Mouse (Mus musculus) E14TG2a.4 (cell line): ENCODE results near the gene Bcl2.

Experiments used
- H3K27me3 ChIP-seq: 2 replicates; pipeline ENCODE4 v1.6.1; 2014; ENCODE audit warnings: low read length, control low read depth; ENCODE audit not compliant: insufficient read depth
- H3K36me3 ChIP-seq: 2 replicates; pipeline ENCODE4 v1.6.1; 2014; ENCODE audit warnings: low read length, control low read depth; ENCODE audit not compliant: insufficient read depth
- H3K4me1 ChIP-seq: replicated peaks from 2 replicates; pipeline ENCODE4 v1.6.1; 2014; ENCODE audit warnings: low read depth, low read length, control low read depth
- H3K4me3 ChIP-seq: replicated peaks from 2 replicates; pipeline ENCODE4 v1.5.1; 2014; ENCODE audit warnings: mild to moderate bottlenecking, low read length
- H3K9me3 ChIP-seq: 2 replicates; pipeline ENCODE4 v1.6.1; 2014; ENCODE audit warnings: low read length, control low read depth
- CTCF ChIP-seq: conservative IDR thresholded peaks from 2 replicates; pipeline ENCODE4 v1.5.1; 2014; ENCODE audit warnings: low read length
- NANOG ChIP-seq: IDR thresholded peaks from 2 replicates; pipeline ENCODE4 v1.6.1; 2014; ENCODE audit warnings: borderline replicate concordance, low read length, mixed read lengths
- POU5F1 ChIP-seq: IDR thresholded peaks from 2 replicates; pipeline ENCODE4 v1.6.1; 2014; ENCODE audit warnings: low read length, borderline replicate concordance

Gene Bcl2

DNA sequence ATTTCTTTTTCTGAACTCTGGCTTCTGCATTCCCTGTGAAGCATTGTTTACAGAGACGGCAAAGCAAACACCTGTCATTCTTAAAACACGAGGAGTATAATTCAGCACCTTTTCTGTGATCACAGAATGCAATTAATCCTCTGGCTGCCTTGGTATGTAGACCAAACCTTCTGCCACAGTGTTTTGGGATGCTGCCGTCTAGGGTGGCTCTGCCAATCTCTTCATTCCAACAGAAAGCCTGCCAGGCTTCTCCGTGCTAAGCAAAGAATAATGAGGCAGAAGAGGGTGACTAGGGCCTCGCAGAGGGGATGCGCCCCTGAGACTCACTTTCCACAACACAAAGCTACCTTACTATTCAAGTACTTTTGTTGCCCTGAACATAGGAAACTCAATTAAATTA lies 23.2 kb downstream of the Bcl2 start:
- TF ChIP-seq POU5F1 (no peak), CTCF (no peak)
- H3K4me3 ChIP-seq = no peak overlapping the region
- no peaks in the 10 kb centered on the region for H3K36me3 ChIP-seq
- H3K9me3 ChIP-seq = no peaks in the 10 kb centered on the region
- no peaks in the 10 kb centered on the region for H3K27me3 ChIP-seq
- H3K4me1 ChIP-seq = no peaks in the 10 kb centered on the region

DNA sequence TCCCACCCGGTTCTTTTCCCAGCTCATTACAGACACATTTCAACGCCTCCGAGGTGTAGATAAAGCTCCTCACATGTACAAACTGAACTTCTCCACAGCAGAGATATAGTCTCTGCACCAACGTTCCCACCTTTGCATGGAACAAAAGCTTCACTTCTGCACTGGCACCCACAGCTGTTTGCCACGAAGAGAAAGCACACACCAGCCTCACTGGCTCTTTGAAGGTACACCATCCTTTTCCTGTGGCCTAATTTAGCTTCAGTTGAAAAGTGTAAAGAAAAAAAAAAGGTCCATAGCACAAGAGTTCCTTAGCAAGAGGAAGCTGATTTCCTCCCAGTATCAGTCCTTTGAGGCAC lies 25.9 kb downstream of the Bcl2 start:
- no peaks in the 10 kb centered on the region for H3K9me3 ChIP-seq
- H3K36me3 ChIP-seq = no peaks in the 10 kb centered on the region
- no peaks in the 10 kb centered on the region for H3K27me3 ChIP-seq
- H3K4me3 ChIP-seq = no peak overlapping the region
- TF ChIP-seq POU5F1 (no peak), CTCF (no peak), NANOG (no peak)
- H3K4me1 ChIP-seq = no peaks in the 10 kb centered on the region

GRCm38 (mm10) chr1:106687435-106688160 lies 26.5 kb downstream of the Bcl2 start:
- Histone ChIP-seq H3K36me3 (no peaks in the 10 kb centered on the region), H3K4me1 (no peaks in the 10 kb centered on the region), H3K9me3 (no peaks in the 10 kb centered on the region), H3K4me3 (no peak overlapping the region), H3K27me3 (no peaks in the 10 kb centered on the region)
- TF ChIP-seq POU5F1 (no peak), CTCF (no peak), NANOG (no peak)

DNA sequence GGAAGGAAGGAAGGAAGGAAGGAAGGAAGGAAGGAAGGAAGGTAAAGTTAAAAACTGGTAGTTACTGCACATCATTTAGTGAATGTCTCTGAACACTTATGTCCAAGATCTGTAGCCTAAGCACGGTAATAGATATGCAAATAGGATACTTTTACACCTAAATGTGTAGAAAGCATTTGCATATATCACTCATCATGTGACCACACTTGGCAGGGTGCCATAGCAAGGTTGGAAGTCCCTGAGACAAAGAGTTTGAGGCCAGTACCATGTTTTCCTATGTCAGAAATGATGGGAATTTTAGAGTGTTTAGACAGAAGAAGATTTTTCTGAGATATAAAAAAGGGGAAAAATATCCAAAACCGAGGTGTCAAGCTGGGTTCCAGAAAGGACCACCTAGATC lies 28.4 kb downstream of the Bcl2 start:
- Histone ChIP-seq H3K4me3 (no peak overlapping the region), H3K4me1 (no peaks in the 10 kb centered on the region), H3K36me3 (no peaks in the 10 kb centered on the region), H3K27me3 (no peaks in the 10 kb centered on the region), H3K9me3 (no peaks in the 10 kb centered on the region)
- TF ChIP-seq NANOG = no peak
- no peak for TF ChIP-seq POU5F1
- no peak for TF ChIP-seq CTCF

- Histone ChIP-seq H3K4me3 (no peak overlapping the region), H3K27me3 (no peaks in the 10 kb centered on the region), H3K4me1 (no peaks in the 10 kb centered on the region), H3K36me3 (no peaks in the 10 kb centered on the region), H3K9me3 (no peaks in the 10 kb centered on the region)
- no peak for TF ChIP-seq POU5F1
- no peak for TF ChIP-seq CTCF
- no peak for TF ChIP-seq NANOG
Observed at GRCm38 (mm10) chr1:106684546-106684945, 29.5 kb downstream of the Bcl2 start.

DNA sequence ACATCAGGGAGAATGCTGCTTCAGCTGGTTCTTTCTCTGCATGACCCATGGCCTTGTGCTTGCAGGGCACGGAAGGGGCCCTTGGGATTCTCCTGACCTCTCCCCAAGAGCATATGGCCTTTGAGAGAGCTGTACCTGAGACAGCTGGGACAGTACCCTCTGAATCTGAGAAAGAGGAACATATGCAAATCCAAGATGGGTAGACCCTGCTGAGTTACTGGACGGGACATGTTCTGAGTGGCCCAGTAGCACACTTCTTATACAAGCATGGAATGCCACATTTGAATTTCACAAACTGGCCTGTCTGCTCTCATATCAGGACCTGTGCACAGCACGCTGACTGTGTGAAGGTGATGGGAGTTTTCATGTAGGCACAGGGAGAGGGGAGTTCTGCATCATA lies 31.2 kb downstream of the Bcl2 start:
- H3K4me1 ChIP-seq = no peaks in the 10 kb centered on the region
- H3K36me3 ChIP-seq = no peaks in the 10 kb centered on the region
- no peaks in the 10 kb centered on the region for H3K27me3 ChIP-seq
- H3K4me3 ChIP-seq = no peak overlapping the region
- H3K9me3 ChIP-seq = no peaks in the 10 kb centered on the region
- TF ChIP-seq NANOG (no peak), CTCF (no peak), POU5F1 (no peak)

GRCm38 (mm10) chr1:106679800-106680515 lies 34.1 kb downstream of the Bcl2 start:
- Histone ChIP-seq H3K27me3 (no peaks in the 10 kb centered on the region), H3K9me3 (no peaks in the 10 kb centered on the region), H3K4me3 (no peak overlapping the region), H3K4me1 (no peaks in the 10 kb centered on the region), H3K36me3 (no peaks in the 10 kb centered on the region)
- no peak for TF ChIP-seq CTCF

DNA sequence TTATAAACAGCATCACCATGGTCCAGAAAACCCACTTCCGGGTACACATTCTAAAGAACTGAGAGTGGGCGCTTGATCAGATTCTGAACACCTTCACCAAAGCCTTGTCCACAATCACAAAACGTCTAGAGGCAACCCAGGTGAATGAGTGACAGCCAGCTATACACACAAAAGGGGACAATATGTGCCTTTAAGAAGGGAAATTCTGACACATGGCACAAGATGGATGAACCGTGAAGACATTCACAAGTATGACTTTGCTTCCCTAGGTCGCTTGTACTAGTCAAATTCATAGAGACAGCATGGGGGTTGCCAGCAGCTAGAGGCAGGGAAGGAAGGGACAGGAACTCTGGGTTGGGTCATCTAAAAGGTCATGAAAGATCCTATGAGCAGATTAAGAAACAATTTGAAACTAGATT lies 36.0 kb downstream of the Bcl2 start:
- no peaks in the 10 kb centered on the region for H3K9me3 ChIP-seq
- no peaks in the 10 kb centered on the region for H3K36me3 ChIP-seq
- H3K4me1 ChIP-seq = no peaks in the 10 kb centered on the region
- TF ChIP-seq POU5F1 (no peak), NANOG (no peak), CTCF (no peak)
- no peak overlapping the region for H3K4me3 ChIP-seq
- H3K27me3 ChIP-seq = no peaks in the 10 kb centered on the region

- Histone ChIP-seq H3K4me1 (no peaks in the 10 kb centered on the region), H3K4me3 (no peak overlapping the region), H3K27me3 (no peaks in the 10 kb centered on the region), H3K9me3 (no peaks in the 10 kb centered on the region), H3K36me3 (no peaks in the 10 kb centered on the region)
- no peak for TF ChIP-seq POU5F1
Observed at GRCm38 (mm10) chr1:106666140-106667088, 47.7 kb downstream of the Bcl2 start.
